Mouse (Mus musculus): ENCODE data around the gene Engase. TPM values are rescaled to one million over a fixed set of nuclear protein-coding genes. Genes with fewer than 3 reads are reported as not detected.

Engase gene
- 6.0 and 7.3 TPM in 2 replicates for polyA plus RNA-seq (2015; fragmentation: Nextera tagmentation; extraction: Ambion mirVana)

DNA sequence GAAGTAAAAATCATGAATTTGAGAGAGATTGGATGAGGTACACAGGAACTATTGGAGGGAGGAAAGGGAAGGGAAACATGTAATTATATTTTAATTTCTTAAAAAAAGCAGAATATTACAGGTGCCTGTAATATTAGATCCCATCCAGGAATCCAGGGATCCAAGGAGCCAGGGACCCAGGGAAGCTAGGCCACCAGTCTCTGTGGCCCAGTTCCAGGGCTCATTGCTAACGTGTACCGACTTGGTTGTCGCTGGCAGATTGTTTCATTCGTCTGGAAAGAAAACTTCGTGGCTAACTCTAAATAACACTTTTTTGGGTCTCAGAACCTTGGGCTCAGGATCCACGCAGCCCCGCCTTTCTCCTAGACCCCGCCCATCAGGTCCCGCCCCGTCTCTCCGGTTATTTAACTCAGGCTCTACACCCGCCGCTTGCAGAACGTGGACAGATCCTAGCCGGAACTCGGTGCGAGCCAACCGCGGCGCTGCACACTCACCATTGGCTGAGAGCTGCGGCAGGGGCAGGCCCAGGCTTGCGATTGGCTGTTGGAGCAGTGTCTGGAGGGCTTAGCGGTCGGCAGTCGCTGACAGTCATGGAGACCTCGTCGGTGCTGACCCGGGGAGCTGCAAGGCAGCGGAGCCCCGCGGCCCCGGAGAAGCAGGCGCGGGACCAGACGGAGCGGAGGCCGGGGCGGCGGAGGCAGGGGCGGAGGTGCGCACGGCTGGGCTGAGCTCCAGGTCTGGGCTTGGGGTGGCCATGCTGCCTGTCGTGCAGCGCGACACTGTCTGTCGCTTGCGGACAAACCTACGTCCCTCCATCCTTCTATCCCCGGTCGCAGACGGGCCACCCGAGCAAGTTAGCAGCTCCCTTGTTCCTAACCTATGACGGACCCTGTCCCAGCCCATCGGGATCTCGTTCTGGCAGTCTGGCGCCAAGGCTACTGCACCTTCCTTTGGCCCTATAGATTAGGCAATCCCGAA lies at the start of gene Engase:
Gene Engase, plus strand, starts transcription at position 434 of the 978 bp plus-strand sequence.
- peak within 1 kb of the TSS; percentile 70 for H3K4me3 ChIP-seq
- H3K36me3 ChIP-seq, result no peaks in the 10 kb centered on the region; the same call in 1 of the 2 replicates
- ATAC-seq (ENCODE audit: borderline replicate concordance, extremely low read depth, low FRiP score, low TSS enrichment), result peak; percentile 99
- peak within 1 kb of the TSS; percentile 93 for H3K4me2 ChIP-seq
- peaks cover 11% of the 10 kb centered on the region for H3K4me1 ChIP-seq
- under 1% methylated on average over 57 of the region's 57 CpGs for WGBS
- H3K27ac ChIP-seq, result no peak within 1 kb of the TSS
- no peaks in the 10 kb centered on the region for H3K27me3 ChIP-seq
- peak within 1 kb of the TSS; percentile 71 for H3K9ac ChIP-seq
- no peaks in the 10 kb centered on the region for H3K9me3 ChIP-seq

DNA sequence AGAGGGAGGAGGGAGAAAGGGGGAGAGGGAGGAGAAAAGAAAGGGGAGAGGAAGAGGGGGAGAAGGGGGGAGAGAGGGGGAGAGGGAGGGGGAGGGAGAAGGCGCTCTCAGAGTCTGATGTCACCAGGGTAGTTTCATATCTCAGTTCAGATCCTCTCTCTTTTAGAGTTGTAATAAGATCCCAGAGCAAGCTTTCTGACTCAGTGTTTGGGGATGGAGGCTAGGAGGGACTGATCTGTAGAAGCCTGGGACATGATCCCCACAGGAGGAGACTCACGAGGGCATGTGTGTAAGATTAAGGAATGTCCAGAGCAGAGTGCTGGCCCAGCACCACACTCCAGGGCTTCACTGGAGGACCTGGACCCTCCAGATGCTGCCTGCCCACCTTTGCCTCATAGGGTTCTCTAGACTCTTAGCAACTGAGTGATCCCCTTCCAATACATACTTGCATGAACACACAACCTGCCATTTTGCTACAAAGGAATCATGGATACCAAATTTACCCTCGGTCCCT lies 49.3 kb upstream of the Engase start:
- Histone ChIP-seq H3K4me1 (peaks cover 63% of the 10 kb centered on the region), H3K9me3 (no peaks in the 10 kb centered on the region), H3K36me3 (no peaks in the 10 kb centered on the region), H3K27ac (peak overlapping the region; percentile 37; the same call in 1 of the 2 replicates), H3K27me3 (no peaks in the 10 kb centered on the region), H3K9ac (no peak overlapping the region), H3K4me3 (no peak overlapping the region), H3K4me2 (peak overlapping the region; percentile 58)
- ATAC-seq (ENCODE audit: borderline replicate concordance, extremely low read depth, low FRiP score, low TSS enrichment), result no peak
- WGBS, result 22% methylated on average over 3 of the region's 3 CpGs

DNA sequence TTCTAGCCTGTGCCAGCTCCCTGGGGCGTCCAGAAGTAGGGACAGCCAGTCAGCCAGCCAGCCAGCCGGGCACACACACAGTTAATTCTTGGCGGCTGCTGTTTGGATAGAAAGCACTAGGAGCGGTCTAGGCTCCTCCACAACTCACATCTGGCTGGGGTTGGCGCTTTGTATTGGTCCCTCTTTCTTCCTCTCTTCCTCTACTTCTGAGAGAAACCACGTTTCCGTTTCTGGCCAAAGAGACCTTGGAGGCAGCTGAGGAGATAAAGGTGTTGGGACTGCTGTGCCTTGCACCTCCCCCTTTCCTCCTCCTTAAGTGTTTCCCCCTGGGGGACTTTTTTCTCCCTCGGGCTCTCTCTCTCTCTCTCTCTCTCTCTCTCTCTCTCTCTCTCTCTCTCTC lies 48.6 kb upstream of the Engase start, which contains the start of gene C1qtnf1:
Gene C1qtnf1, plus strand, starts transcription at position 218 of the 400 bp plus-strand sequence.
- H3K4me2 ChIP-seq, result peak within 1 kb of the TSS; percentile 58
- H3K36me3 ChIP-seq, result no peaks in the 10 kb centered on the region
- H3K4me3 ChIP-seq, result peak within 1 kb of the TSS; percentile 35
- H3K9me3 ChIP-seq, result no peaks in the 10 kb centered on the region
- peak within 1 kb of the TSS; percentile 72 for H3K27ac ChIP-seq
- H3K4me1 ChIP-seq, result peaks cover 64% of the 10 kb centered on the region
- ATAC-seq (ENCODE audit: borderline replicate concordance, extremely low read depth, low FRiP score, low TSS enrichment), result peak; percentile 32; the same call in 1 of the 2 replicates
- no peaks in the 10 kb centered on the region for H3K27me3 ChIP-seq
- WGBS, result under 1% methylated on average over 8 of the region's 8 CpGs
- peak within 1 kb of the TSS; percentile 28; the same call in 1 of the 2 replicates for H3K9ac ChIP-seq

DNA sequence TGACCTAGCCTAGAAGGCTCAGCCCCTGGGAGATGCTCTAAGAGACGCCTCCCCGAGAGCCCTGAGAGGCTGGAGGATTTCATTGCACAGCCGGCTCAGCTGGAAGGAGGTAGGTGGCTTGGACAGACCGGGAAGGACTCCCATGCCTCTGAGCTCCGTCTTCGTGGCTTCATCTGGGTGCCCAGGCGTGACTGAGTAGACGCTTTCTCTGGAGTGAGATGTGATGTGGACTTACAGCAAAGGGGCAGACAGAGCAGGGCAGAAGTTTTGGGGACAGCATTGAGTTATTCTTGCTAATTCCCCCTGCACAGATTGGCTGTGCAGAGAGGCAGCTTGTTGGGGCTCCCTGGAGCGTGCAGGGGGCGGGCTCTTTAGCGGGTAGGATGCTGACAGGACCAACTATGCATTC lies 48.2 kb upstream of the Engase start:
- no peaks in the 10 kb centered on the region for H3K27me3 ChIP-seq
- H3K4me1 ChIP-seq, result peaks cover 64% of the 10 kb centered on the region
- peak; percentile 43; the same call in 1 of the 2 replicates for ATAC-seq (ENCODE audit: borderline replicate concordance, extremely low read depth, low FRiP score, low TSS enrichment)
- H3K9ac ChIP-seq, result peak overlapping the region; percentile 28; the same call in 1 of the 2 replicates
- WGBS, result 5% methylated on average over 11 of the region's 11 CpGs
- H3K4me2 ChIP-seq, result peak overlapping the region; percentile 58
- H3K36me3 ChIP-seq, result no peaks in the 10 kb centered on the region
- peak overlapping the region; percentile 72 for H3K27ac ChIP-seq
- H3K9me3 ChIP-seq, result no peaks in the 10 kb centered on the region
- H3K4me3 ChIP-seq, result peak overlapping the region; percentile 35

DNA sequence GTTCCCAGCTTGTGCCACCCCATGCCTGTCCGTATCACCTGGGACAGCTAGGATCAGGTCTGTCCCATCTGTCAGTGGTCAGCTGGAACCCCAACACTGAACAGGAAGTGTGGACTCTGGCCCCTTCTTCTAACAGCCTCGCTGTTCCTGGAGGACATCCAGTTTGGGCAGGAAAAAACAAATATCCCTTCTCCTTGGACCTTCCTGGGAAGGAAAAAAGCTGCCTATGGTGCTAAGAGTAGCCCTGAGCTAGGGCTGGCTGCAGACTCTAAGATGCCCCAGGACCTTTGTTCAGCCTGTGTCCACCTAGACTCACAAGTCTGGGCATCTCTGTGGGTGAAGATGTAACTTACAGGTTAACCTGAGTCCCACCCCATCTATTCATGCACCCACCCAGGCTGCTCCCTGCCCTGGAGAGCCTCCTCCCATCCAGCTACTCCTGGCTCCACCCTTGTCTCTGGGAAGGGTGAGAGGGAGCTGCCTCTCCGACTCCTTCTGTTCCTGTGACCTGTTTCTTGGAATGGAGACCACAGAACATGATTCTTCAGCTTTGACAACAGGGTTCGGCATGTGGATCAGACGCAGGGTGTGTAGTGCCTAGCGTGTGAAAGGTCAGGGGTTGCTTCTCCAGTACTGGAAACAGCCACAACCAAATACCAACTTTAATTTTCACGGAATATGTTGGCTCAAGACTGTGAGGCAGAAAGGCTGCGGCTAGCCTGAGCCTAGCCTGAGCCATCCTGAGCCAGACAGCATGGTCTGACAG lies 47.5 kb upstream of the Engase start:
- peak overlapping the region; percentile 72 for H3K27ac ChIP-seq
- ATAC-seq (ENCODE audit: borderline replicate concordance, extremely low read depth, low FRiP score, low TSS enrichment), result peak; percentile 21; the same call in 1 of the 2 replicates
- no peaks in the 10 kb centered on the region for H3K36me3 ChIP-seq
- H3K27me3 ChIP-seq, result no peaks in the 10 kb centered on the region
- peak overlapping the region; percentile 28; the same call in 1 of the 2 replicates for H3K9ac ChIP-seq
- H3K4me2 ChIP-seq, result peak overlapping the region; percentile 58
- H3K4me1 ChIP-seq, result peaks cover 64% of the 10 kb centered on the region
- no peaks in the 10 kb centered on the region for H3K9me3 ChIP-seq
- WGBS, result 29% methylated on average over 8 of the region's 8 CpGs
- peak overlapping the region; percentile 35 for H3K4me3 ChIP-seq

DNA sequence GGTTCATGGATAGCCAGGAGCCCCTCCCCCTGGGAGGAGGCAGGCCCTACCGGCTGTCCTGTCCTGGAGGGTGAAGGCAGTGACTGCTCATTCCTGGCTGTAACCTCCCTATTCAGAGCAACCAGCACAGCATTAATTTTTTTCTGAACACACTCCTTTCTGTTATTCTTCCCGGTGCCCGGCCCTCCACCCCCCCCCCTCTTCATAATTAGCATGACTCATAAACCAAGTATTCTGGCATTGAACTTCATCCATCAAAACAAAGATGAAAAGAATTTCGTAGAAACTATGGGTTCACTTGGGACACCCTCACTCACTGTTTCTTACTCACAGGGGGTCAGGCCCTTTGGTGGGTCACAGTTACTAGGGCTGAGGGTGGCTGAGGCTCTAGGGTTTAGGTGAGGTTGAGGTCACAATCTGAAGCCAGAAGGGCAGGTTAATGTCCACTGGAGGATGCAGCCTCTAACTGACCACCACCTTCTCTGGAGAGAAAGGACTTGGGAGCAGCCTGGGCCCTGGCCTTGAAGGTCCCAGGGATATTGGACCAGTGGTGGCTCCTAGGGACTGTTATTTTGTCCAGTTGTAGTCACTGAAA lies 46.2 kb upstream of the Engase start:
- no peak overlapping the region for H3K27ac ChIP-seq
- no peaks in the 10 kb centered on the region for H3K27me3 ChIP-seq
- no peaks in the 10 kb centered on the region for H3K36me3 ChIP-seq
- H3K4me3 ChIP-seq, result no peak overlapping the region
- no peak overlapping the region for H3K9ac ChIP-seq
- ATAC-seq (ENCODE audit: borderline replicate concordance, extremely low read depth, low FRiP score, low TSS enrichment), result no peak
- 7% methylated on average over 4 of the region's 4 CpGs for WGBS
- H3K9me3 ChIP-seq, result no peaks in the 10 kb centered on the region
- peak overlapping the region; percentile 17; the same call in 1 of the 2 replicates for H3K4me2 ChIP-seq
- peaks cover 55% of the 10 kb centered on the region for H3K4me1 ChIP-seq

DNA sequence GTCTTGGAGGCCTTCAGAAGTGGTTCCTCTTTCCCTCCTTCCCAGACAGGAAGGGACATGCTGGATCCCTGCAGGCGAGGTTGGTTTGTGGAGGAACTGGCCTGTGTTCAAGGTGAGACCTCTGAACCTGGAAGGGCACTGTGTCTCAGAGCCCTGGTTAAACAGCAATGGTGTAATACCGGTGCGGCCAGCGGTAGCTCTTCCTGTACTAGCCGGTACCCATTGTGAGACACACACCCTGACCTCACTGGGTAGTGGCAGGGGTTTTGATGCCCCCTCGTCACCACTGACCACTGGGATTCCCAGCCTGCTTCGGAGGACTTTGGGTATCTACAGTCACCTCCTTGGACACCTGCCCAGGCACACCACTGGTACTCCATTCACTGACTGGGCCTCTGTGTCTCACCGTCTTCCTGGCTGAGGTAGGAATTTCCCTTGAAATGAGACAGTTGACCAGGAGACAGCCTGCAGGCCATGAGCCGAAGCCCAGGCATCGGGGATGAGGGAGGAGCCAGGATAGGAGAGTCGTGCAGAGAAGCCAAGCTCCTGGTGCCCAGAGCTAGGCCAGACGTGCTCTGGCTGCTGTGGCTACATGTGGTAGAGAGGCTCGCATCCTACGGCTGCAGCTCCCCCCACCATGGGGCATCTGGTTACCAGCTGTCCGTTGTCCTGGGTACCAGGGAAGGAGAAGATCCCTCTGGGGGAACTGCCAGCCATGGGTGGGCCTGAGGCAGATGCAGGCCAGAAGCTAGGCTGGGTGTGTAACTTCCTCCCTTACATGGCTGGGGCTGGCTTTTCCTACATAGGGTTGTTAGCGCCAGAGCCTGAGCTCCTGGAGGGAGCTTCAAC lies 45.3 kb upstream of the Engase start:
- H3K9me3 ChIP-seq, result no peaks in the 10 kb centered on the region
- H3K9ac ChIP-seq, result no peak overlapping the region
- H3K4me1 ChIP-seq, result peaks cover 56% of the 10 kb centered on the region
- 77% methylated on average over 16 of the region's 16 CpGs for WGBS
- no peak overlapping the region for H3K27ac ChIP-seq
- no peak overlapping the region for H3K4me2 ChIP-seq
- no peaks in the 10 kb centered on the region for H3K36me3 ChIP-seq
- H3K27me3 ChIP-seq, result no peaks in the 10 kb centered on the region
- no peak for ATAC-seq (ENCODE audit: borderline replicate concordance, extremely low read depth, low FRiP score, low TSS enrichment)
- H3K4me3 ChIP-seq, result no peak overlapping the region

DNA sequence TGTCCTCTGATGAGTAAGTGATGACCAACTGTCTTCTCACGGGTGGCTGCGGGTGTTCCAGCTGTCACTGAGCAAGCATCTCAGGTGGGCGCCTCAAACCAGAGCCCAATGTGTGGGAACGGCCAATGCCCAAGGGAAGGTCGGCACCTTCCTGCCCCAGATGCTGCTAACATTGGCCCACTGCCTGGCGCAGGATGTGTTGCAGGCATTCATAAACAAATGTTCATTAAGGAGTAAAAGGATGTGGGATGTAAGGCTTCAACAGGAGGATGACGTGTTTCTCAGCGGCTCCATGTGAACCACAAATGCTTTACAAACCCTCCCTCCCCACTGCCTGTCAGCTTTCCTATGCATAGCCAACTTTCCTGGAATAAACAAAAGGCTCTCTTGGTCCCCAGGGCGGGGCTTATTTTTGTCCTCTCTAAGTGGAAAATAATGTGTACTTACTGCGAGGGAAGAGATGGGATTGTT lies 43.2 kb upstream of the Engase start:
- Histone ChIP-seq H3K9me3 (no peaks in the 10 kb centered on the region), H3K27ac (peak overlapping the region; percentile 30; the same call in 1 of the 2 replicates), H3K4me2 (peak overlapping the region; percentile 56), H3K27me3 (no peaks in the 10 kb centered on the region), H3K9ac (no peak overlapping the region), H3K4me3 (peak overlapping the region; percentile 26), H3K4me1 (peaks cover 53% of the 10 kb centered on the region), H3K36me3 (no peaks in the 10 kb centered on the region)
- WGBS, result 41% methylated on average over 10 of the region's 10 CpGs
- ATAC-seq (ENCODE audit: borderline replicate concordance, extremely low read depth, low FRiP score, low TSS enrichment), result no peak

DNA sequence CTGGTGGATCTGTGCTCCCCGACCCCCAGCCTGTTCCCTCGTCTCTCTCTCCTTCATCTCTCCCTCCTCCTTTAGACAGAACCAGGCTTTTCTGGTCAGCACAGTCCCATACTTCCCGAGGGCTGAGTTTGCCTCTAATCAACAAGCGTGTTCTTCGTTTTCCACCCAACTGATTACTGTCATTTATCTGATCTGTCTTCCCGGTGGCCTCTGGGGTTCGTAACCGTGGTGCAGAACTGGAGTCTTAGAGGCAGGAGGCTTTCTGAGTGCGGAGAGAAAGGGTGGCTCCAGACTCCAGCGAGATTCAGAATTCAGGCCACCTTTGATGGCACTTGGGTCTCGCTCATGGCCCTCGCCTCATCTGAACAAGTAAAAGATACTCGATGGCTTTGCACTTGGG lies 42.5 kb upstream of the Engase start:
- Histone ChIP-seq H3K4me1 (peaks cover 53% of the 10 kb centered on the region), H3K27me3 (no peaks in the 10 kb centered on the region), H3K4me2 (peak overlapping the region; percentile 56), H3K9me3 (no peaks in the 10 kb centered on the region), H3K9ac (no peak overlapping the region), H3K36me3 (no peaks in the 10 kb centered on the region), H3K27ac (peak overlapping the region; percentile 30; the same call in 1 of the 2 replicates), H3K4me3 (peak overlapping the region; percentile 26)
- WGBS, result 36% methylated on average over 13 of the region's 13 CpGs
- no peak for ATAC-seq (ENCODE audit: borderline replicate concordance, extremely low read depth, low FRiP score, low TSS enrichment)

DNA sequence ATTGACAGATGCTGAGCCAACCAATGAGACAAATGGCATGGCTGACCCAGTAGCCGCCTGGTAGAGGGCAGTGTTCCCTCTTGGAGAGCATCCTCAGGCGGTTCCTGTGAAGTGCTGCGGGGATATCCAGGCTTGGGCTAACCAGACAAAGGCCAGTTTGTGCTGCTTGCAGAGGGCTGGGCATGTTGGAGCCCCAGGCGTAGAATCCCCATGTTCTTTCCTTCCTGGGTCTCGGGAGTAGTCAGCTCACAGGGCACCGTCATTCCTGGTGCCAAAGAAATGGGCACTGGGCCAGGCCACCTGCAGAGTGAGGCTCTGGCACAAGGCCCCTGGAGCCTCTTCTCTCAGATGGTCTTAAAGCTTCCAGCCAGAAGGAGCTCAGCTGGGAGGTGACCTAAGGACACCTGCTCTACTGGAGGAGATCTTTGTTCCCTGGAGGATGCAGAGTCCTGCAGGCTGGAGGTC lies 40.1 kb upstream of the Engase start:
- 31% methylated on average over 6 of the region's 6 CpGs for WGBS
- H3K27ac ChIP-seq, result no peak overlapping the region
- 0 out of 2 replicates have a peak, but pooled peaks have one; percentile 2 for ATAC-seq (ENCODE audit: borderline replicate concordance, extremely low read depth, low FRiP score, low TSS enrichment)
- no peak overlapping the region for H3K4me2 ChIP-seq
- H3K27me3 ChIP-seq, result no peaks in the 10 kb centered on the region
- no peaks in the 10 kb centered on the region for H3K9me3 ChIP-seq
- H3K9ac ChIP-seq, result no peak overlapping the region
- no peak overlapping the region for H3K4me3 ChIP-seq
- peaks cover 39% of the 10 kb centered on the region for H3K4me1 ChIP-seq
- no peaks in the 10 kb centered on the region for H3K36me3 ChIP-seq

Data from lung, embryonic 15.5 days (tissue).